In the genomic region with DNA sequence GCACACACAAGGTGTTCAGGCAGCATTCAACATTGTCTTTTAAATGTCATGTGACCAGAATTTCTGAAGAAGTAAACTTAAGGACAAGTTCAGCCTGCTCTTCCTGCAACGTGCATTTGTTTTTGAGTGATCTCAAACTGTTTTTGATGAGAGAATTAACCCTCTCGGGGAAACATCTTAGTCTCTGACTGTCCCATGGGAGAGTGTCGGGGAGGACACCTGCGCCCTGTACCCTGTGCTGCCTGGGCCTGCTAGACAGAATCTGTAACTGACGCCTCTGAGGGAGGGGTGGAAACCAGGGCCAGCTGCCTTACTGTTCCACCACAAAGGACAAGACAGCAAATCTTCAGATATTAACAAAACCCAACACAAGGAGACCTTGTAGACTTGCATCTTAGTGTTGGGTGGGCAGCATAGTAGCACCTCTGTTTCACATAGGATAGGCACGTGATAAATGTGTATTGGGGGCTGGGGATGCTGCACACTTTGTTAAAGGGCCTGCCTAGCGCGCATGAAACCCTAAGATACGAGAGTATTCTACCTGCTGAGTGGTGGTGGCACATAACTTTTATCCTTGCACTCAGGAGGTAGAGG, we compare ENCODE assay signal across 22 mouse cellular contexts. TPM values are rescaled to one million over a fixed set of nuclear protein-coding genes. Genes with fewer than 3 reads are reported as not detected.
DNase-seq lines count a peak whose midpoint lies in the region; ATAC-seq lines count a peak whose summit lies in the region.
"Had no signal": no experiment of that assay in that cellular context is flagged by ENCODE, and none has a peak within 500 bp of the region (broad histone marks: within the 10 kb centered on the region; RNA-seq: fewer than 3 reads in every experiment).

No protein-coding gene starts in this region.

- H3K36me3 ChIP-seq in splenic B cell, adult 2 months (ENCODE audit: control insufficient read depth, insufficient read depth, low read length, poor library complexity, severe bottlenecking), result no peaks in the 10 kb centered on the region
- H3K36me3 ChIP-seq: embryonic facial prominence, embryonic 12.5 days; forebrain, embryonic 10.5 days; forebrain, embryonic 15.5 days; kidney, embryonic 15.5 days; limb, embryonic 12.5 days; midbrain, embryonic 12.5 days; neural tube, embryonic 12.5 days had no signal

- no peak for ATAC-seq in megakaryocyte-erythroid progenitor cell, adult 5-6 weeks (replicated peaks; ENCODE audit: low FRiP score, low TSS enrichment, poor library complexity, severe bottlenecking)
- ATAC-seq: forebrain, embryonic 15.5 days; hindbrain, embryonic 16.5 days had no signal

- H3K27me3 ChIP-seq in splenic B cell, adult 2 months (ENCODE audit: control insufficient read depth, insufficient read depth, low read length, poor library complexity, severe bottlenecking), result no peaks in the 10 kb centered on the region
- H3K27me3 ChIP-seq: embryonic facial prominence, embryonic 12.5 days; forebrain, embryonic 15.5 days; kidney, embryonic 15.5 days; limb, embryonic 12.5 days; midbrain, embryonic 12.5 days; neural tube, embryonic 12.5 days had no signal

- DNase-seq in A20 (ENCODE audit: low read depth, low spot score), result peak; percentile 76
- peak; percentile 21 to 24 for DNase-seq in B cell, adult 2 months
- peak; percentile 40 for DNase-seq in splenic B cell, adult 2 months (ENCODE audit: low read depth, low spot score)
- DNase-seq in thymus, postnatal 14 days, result peak; percentile 58
- DNase-seq in heart, adult 8-10 months (ENCODE audit: low spot score), result no peak
- no peak for DNase-seq in urinary bladder, postnatal 10 days (ENCODE audit: low spot score)
- DNase-seq: adrenal gland, postnatal 36 days; cerebellum, adult 8-10 months; cerebellum, postnatal 25 days; heart, postnatal 14 days; kidney, adult 18-20 months; kidney, postnatal 25 days; lung, postnatal 36 days had no signal

RNA-seq across cellular contexts. Expression of a gene that starts 4.7 kb away (rescaled TPM):
- total RNA-seq in megakaryocyte-erythroid progenitor cell, adult 5-6 weeks (2014; fragmentation: Nextera tagmentation), result 3.9 TPM in 1 of 2 replicates, not detected in the other
- 0.09 TPM in 1 of 2 replicates, not detected in the other for total RNA-seq in megakaryocyte-erythroid progenitor cell, adult 5-6 weeks (2017)
- 10 to 100 TPM; 18.1 to 24.4 (median 23.3) TPM for total RNA-seq in heart, adult 8-10 months (2022)

Comparison
In these comparisons a context has a peak if more than half of its experiments do, and no peak if none do; other contexts are left out.
1. DNase-seq: peak in A20 (single experiment), B cell, adult 2 months (2 of 2), splenic B cell, adult 2 months (single experiment) and thymus, postnatal 14 days (single experiment); none in heart, adult 8-10 months (single experiment) and urinary bladder, postnatal 10 days (single experiment).